Mouse (Mus musculus) heart, adult 10 weeks (tissue): ENCODE results near the gene Prop1. TPM values are rescaled to one million over a fixed set of nuclear protein-coding genes. Genes with fewer than 3 reads are reported as not detected.

Experiments used
- polyA plus RNA-seq: library from polyadenylated mRNA; stranded (reverse); fragments of 350-450 nt; fragmentation: Illumina TruSeq; extraction: RNeasy Lipid Tissue Mini Kit (QIAGEN cat#74804); gene quantifications from one replicate; pipeline ENCODE4 v1.2.3, GENCODE M21; 2014; ENCODE audit warnings: low read depth, low replicate concordance

Gene Prop1
- polyA plus RNA-seq = not detected

DNA sequence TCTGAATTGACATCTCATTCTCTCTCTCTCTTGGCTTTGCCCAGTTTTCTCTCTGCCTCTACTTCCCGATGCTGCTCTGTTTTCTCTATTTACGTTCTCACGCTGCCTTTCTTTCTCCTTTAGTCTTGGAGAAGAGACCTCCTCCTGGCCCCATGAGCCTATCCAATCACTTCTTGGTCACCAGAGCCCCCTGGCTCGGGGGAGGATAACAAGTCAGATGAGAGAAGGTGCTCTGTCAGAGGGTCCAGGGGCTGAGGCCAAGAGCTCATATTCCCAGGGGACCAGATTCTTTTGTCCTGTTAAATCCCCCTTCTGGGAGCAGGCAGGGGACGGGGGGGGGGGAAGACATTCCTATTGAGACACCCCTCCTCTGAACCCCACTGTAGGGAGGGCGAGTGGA is at the start of gene Prop1:
Prop1 (minus strand) TSS at position 101 of the 400 bp plus-strand sequence.

DNA sequence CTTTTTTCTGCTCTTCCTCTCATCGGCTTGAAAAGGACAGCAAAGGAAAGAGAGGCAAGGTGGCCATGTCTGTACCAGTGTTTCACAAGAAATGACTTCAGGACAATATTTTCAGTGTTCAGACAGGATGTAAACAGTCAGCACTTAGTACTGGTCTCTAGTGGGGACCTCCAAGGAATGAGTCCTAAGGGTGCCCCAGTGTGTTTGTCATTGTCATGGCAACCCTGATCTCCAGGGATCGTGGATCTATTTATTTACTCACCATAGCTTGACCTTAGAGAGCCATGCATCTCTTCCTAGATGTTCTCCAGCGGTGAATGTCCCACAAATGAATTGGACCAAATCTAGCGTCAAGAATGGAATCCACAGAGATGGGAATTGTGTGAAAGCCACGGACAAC is 49.7 kb upstream of the Prop1 start, which contains the start of gene Olfr51:
Olfr51 (plus strand) TSS at position 301 of the 400 bp plus-strand sequence.

DNA sequence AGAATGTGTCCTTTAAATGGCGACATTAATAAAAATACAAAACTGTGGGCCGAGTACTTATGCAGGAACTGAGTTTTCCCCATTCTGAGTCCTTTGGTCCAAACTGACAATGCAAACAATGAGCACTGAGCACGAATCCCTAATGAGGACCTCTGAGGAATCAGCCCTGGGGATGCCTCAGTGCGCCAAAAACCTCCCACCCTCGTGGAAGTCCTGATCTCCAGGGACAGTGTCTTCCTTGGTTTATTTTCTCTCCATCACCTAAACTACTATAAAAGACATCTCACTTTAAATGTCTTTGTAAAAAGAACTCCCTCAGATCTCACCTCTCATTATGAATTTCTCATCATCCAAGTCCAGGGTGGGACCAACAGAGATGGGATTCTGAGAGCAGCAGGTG is 28.1 kb upstream of the Prop1 start, which contains the start of gene Olfr1377:
Olfr1377 (plus strand) TSS at position 301 of the 400 bp plus-strand sequence.

DNA sequence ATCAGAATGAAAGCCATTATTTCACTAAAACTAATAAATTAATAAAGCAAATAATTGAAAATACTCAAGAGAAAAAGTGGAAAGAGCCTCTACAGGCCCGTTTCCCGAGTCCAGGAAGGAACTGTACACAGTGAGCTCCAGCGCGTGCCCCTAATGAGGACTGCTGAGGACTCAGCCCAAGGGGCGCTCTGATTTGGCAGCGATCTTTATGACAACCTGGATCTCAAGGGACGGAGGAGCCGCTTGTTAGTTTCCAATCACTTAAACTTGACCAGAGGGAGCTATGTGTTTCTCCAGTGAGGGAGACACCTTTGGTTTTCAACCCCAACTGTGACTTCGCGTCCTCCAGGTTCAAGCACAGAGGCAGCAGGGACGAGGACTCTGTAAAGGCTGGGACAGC is 12.7 kb upstream of the Prop1 start, which contains the start of gene Olfr1378:
Olfr1378 (plus strand) TSS at position 301 of the 400 bp plus-strand sequence.

DNA sequence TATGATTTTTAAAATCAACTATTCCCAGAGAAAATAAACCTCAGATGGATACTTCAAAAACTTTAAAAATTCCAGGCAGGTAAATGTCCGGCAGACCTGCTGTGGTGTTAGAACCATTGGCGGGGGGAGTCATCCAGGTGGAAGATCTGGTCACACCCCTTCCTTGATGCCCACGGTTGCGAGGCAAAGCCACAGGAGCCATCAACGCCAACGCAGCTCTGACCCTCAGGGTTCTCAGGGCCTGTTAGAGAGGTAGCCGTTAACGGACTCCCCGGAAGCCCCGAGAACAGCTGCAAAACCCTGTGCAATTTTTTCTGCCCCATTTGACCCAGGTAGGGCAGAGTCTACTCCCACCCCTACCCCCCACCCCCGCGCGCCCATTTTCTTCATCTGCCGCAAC is 10.1 kb downstream of the Prop1 start, which contains the start of gene 4933414I15Rik:
4933414I15Rik (minus strand) TSS at position 260 of the 400 bp plus-strand sequence.

DNA sequence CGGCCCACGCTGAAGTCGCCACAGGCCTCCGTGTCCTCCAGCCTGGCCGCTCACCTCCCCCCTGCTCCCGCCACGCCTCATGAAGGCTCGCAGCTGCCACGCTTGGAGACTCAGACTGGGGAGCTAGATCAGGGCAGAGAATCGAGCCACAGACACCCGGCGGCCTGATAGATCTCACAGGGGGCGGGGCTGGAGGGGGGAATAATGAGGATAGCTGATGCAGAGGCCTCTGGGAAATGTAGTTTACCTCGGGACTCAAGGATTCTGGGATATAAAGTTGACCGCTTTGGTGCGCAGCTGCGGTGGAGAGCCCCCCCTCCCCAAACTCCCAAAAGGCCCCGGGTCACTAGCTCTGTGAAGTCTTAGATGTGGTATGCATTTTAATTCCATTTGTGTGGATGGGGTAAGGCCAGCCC is 22.1 kb downstream of the Prop1 start, which contains the start of gene Zfp354b:
Zfp354b (minus strand) TSS at position 183 of the 416 bp plus-strand sequence.

DNA sequence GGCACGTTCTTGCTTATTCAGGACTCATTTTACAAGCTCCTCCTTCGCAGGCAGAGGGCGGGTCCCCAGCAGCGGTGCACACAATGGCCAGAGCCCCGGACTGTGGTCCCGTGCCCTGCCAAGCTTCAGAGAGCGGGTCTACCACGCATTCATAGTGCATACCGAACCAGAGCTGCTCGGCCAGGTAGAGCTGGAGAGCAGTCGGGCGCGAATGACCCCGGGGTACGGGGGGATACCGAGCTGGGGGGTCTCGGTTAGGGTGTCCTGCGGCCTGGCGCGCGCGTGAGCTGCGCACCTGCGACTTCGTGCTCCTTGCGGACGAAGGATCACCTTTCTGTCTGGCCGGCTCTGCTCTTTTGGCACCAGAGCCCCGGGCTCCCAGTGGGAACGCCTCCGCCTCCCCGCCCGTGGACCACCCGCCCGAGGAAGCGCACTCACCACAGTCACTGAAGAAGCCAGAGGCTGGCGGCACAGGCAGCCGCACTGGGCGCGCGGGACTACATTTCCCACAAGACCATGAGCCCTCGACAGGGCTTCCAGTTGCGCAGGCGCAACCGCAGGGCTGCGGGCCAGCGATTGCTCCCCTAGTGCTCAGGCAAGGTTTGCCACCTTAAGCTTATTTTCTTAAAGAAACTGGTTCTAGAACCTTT is 37.8 kb downstream of the Prop1 start, which contains the start of gene Zfp2:
Zfp2 (minus strand) TSS at position 495 of the 650 bp plus-strand sequence.

Other genes starting within 250 kb of the Prop1 start
- 1.9 TPM for gene Zfp354c, start 126.0 kb downstream of the Prop1 start, polyA plus RNA-seq
- gene Zfp879, start 112.2 kb downstream of the Prop1 start, polyA plus RNA-seq = 2.0 TPM
- gene Grm6, start 103.1 kb downstream of the Prop1 start, polyA plus RNA-seq = not detected
- gene Zfp454, start 66.1 kb downstream of the Prop1 start, polyA plus RNA-seq = 1.2 TPM
- 5.7 TPM for gene Zfp2, start 37.6 kb downstream of the Prop1 start, polyA plus RNA-seq
- gene Zfp354b, start 22.1 kb downstream of the Prop1 start, polyA plus RNA-seq = 2.4 TPM
- not detected for gene 4933414I15Rik, start 10.0 kb downstream of the Prop1 start, polyA plus RNA-seq
- not detected for gene Olfr1378, start 12.8 kb upstream of the Prop1 start, polyA plus RNA-seq
- gene Olfr1377, start 28.2 kb upstream of the Prop1 start, polyA plus RNA-seq = not detected
- gene Olfr51, start 49.8 kb upstream of the Prop1 start, polyA plus RNA-seq = not detected
- not detected for gene Olfr54, start 60.5 kb upstream of the Prop1 start, polyA plus RNA-seq
- not detected for gene Olfr1375, start 94.3 kb upstream of the Prop1 start, polyA plus RNA-seq
- gene Zfp354a, start 105.5 kb upstream of the Prop1 start, polyA plus RNA-seq = 2.5 TPM